8 mouse cellular contexts compared by ENCODE assay signal in the genomic region with DNA sequence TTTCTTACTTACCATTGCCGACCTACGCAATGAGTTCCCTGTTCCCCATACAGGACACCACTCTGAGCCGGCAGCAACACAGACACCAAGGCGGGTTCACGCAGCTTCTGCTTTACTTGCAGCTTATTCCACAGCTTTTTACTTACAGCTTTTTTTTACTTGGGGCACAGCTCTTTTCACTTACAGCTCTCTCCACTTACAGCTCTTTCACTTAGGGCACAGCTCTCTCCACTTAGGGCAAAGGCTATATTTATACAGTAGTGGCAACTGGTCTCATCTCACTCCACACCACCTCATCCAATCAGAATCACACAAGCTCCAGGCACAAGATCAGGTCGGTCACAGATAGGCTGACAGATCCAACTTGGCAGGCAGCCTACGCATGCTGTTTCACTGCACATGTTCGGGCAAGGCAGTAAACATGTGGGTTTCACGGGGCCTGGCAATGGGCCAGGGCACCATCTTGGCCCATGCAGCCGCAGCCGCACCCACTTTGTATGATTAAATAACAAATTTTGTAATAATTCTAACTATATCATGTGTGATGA.
DNase-seq lines count a peak whose midpoint lies in the region; ATAC-seq and TF ChIP-seq lines count a peak whose summit lies in the region.

No protein-coding gene starts in this region.

- no peak overlapping the region for H3K4me3 ChIP-seq in forebrain, embryonic 15.5 days
- no peak overlapping the region for H3K4me3 ChIP-seq in forebrain, embryonic 11.5 days (ENCODE audit: low read depth, low read length)
- no peak overlapping the region for H3K4me3 ChIP-seq in lung, postnatal 0 days (ENCODE audit: low read depth, low read length)

- H3K9me3 ChIP-seq in forebrain, embryonic 15.5 days = no peaks in the 10 kb centered on the region
- no peaks in the 10 kb centered on the region for H3K9me3 ChIP-seq in forebrain, embryonic 11.5 days (ENCODE audit: control insufficient read depth, low read length)
- no peaks in the 10 kb centered on the region for H3K9me3 ChIP-seq in lung, postnatal 0 days (ENCODE audit: low read length)

- TF ChIP-seq EP300 in lung, postnatal 0 days (IDR thresholded peaks at IDR 0.05) = no peak

- no peak for TF ChIP-seq CTCF in lung, postnatal 0 days (IDR thresholded peaks at IDR 0.05)

- no peaks in the 10 kb centered on the region for H3K27me3 ChIP-seq in forebrain, embryonic 15.5 days
- H3K27me3 ChIP-seq in forebrain, embryonic 11.5 days (ENCODE audit: control insufficient read depth, insufficient read depth, low read length) = no peaks in the 10 kb centered on the region
- H3K27me3 ChIP-seq in lung, postnatal 0 days (replicated peaks; ENCODE audit: insufficient read depth, low read length) = no peaks in the 10 kb centered on the region

- no peak overlapping the region for H3K27ac ChIP-seq in forebrain, embryonic 15.5 days (replicated peaks)
- no peak overlapping the region for H3K27ac ChIP-seq in forebrain, embryonic 11.5 days (ENCODE audit: low read depth, low read length)
- no peak overlapping the region for H3K27ac ChIP-seq in lung, postnatal 0 days (ENCODE audit: low read length)

- H3K4me2 ChIP-seq in forebrain, embryonic 15.5 days (replicated peaks) = no peak overlapping the region
- H3K4me2 ChIP-seq in forebrain, embryonic 11.5 days (ENCODE audit: low read depth, low read length, severe bottlenecking) = no peak overlapping the region
- H3K4me2 ChIP-seq in lung, postnatal 0 days (replicated peaks; ENCODE audit: low read depth, low read length) = no peak overlapping the region

- ATAC-seq in forebrain, embryonic 15.5 days (replicated peaks) = peak; percentile 59; the same call in 1 of the 2 replicates
- ATAC-seq in forebrain, embryonic 11.5 days (replicated peaks; ENCODE audit: low FRiP score) = no peak
- no peak for ATAC-seq in lung, postnatal 0 days

- peaks cover 3% of the 10 kb centered on the region; the same call in 1 of the 2 replicates for H3K4me1 ChIP-seq in forebrain, embryonic 15.5 days
- no peaks in the 10 kb centered on the region for H3K4me1 ChIP-seq in forebrain, embryonic 11.5 days (replicated peaks; ENCODE audit: control insufficient read depth, insufficient read depth, low read length)
- H3K4me1 ChIP-seq in lung, postnatal 0 days (ENCODE audit: insufficient read depth, low read depth, low read length) = no peaks in the 10 kb centered on the region

- 62% methylated on average over 11 of the region's 11 CpGs for WGBS in forebrain, embryonic 15.5 days
- 92% methylated on average over 11 of the region's 11 CpGs for WGBS in forebrain, embryonic 11.5 days
- 60% methylated on average over 11 of the region's 11 CpGs for WGBS in lung, postnatal 0 days

- H3K9ac ChIP-seq in forebrain, embryonic 15.5 days (replicated peaks) = no peak overlapping the region
- no peak overlapping the region for H3K9ac ChIP-seq in forebrain, embryonic 11.5 days (ENCODE audit: low read length)
- no peak overlapping the region for H3K9ac ChIP-seq in lung, postnatal 0 days (replicated peaks; ENCODE audit: low read depth)

- H3K36me3 ChIP-seq in forebrain, embryonic 15.5 days = no peaks in the 10 kb centered on the region
- H3K36me3 ChIP-seq in forebrain, embryonic 11.5 days (ENCODE audit: control insufficient read depth, insufficient read depth, low read length) = no peaks in the 10 kb centered on the region
- H3K36me3 ChIP-seq in lung, postnatal 0 days (ENCODE audit: insufficient read depth, low read length) = no peaks in the 10 kb centered on the region

- DNase-seq in forebrain, embryonic 11.5 days (ENCODE audit: low spot score) = no peak
- peak; percentile 22 to 34 for DNase-seq in lung, adult 18-20 months
- no peak for DNase-seq in lung, postnatal 0 days (ENCODE audit: low spot score)
- peak; percentile 73 to 83 for DNase-seq in cerebellum, postnatal 14 days
- peak; percentile 2 for DNase-seq in lung, postnatal 25 days (ENCODE audit: low spot score)
- no peak for DNase-seq in c-Kit-positive CD71-positive TER-119-positive erythroid progenitor cells, embryonic 14.5 days (ENCODE audit: low spot score)
- no peak for DNase-seq in ovary, postnatal 10 days (ENCODE audit: low spot score)

Comparison
In these comparisons a context has a peak if more than half of its experiments do, and no peak if none do; other contexts are left out.
1. DNase-seq: peak in lung, adult 18-20 months (2 of 2), cerebellum, postnatal 14 days (2 of 2) and lung, postnatal 25 days (single experiment); none in forebrain, embryonic 11.5 days (single experiment), lung, postnatal 0 days (single experiment), c-Kit-positive CD71-positive TER-119-positive erythroid progenitor cells, embryonic 14.5 days (single experiment) and ovary, postnatal 10 days (single experiment).